Mouse (Mus musculus) gastrocnemius, adult 2 months (tissue): Measurements from ENCODE around the gene Ets1. TPM values are rescaled to one million over a fixed set of nuclear protein-coding genes. Genes with fewer than 3 reads are reported as not detected.

Source experiments
- DNase-seq: peaks from one replicate; pipeline ENCODE4 v3.0.0; 2022
- H3K27ac ChIP-seq: fragments of 200-600 bp; 2 replicates; pipeline ENCODE4 v1.8.1; 2022; ENCODE audit warnings: mild to moderate bottlenecking
- H3K4me3 ChIP-seq: fragments of 200-600 bp; 2 replicates; pipeline ENCODE4 v1.8.1; 2022; ENCODE audit warnings: mild to moderate bottlenecking, moderate library complexity
- CTCF ChIP-seq: fragments of 200-600 bp; IDR thresholded peaks from 2 replicates; pipeline ENCODE4 v1.8.1; 2022; ENCODE audit warnings: antibody characterized with exemption, mild to moderate bottlenecking, moderate library complexity
- intact Hi-C: fragments of 180-260 bp; cut with DNase I; formaldehyde crosslinking; loops from one replicate; pipeline ENCODE4 v1.15.1; 2025
- total RNA-seq, 2 experiments: library from RNA; stranded (reverse); gene quantifications; 2 replicates each; pipeline ENCODE4 v1.2.3; 2021

The Ets1 gene
- total RNA-seq, 2 experiments from 2014 or later = 11.6 to 11.7 TPM

- H3K4me3 ChIP-seq = no peak overlapping the region
- peak overlapping the region; percentile 35; the same call in 1 of the 2 replicates for H3K27ac ChIP-seq
- no peak for DNase-seq
- no peak for TF ChIP-seq CTCF
- intact Hi-C loops = no loop called here
These were observed 90.6 kb downstream of the Ets1 start for GRCm38 (mm10) chr9:32726595-32726994.

- no peak for DNase-seq
- intact Hi-C loops = no loop called here
- TF ChIP-seq CTCF = no peak
- H3K27ac ChIP-seq = peak overlapping the region; percentile 35; the same call in 1 of the 2 replicates
- H3K4me3 ChIP-seq = no peak overlapping the region
These were observed 91.0 kb downstream of the Ets1 start for GRCm38 (mm10) chr9:32727058-32727457.

GRCm38 (mm10) chr9:32728306-32728705 lies 92.3 kb downstream of the Ets1 start:
- no peak overlapping the region for H3K4me3 ChIP-seq

GRCm38 (mm10) chr9:32728806-32729205 lies 92.8 kb downstream of the Ets1 start:
- no peak for TF ChIP-seq CTCF
- DNase-seq = no peak
- intact Hi-C loops = no loop called here
- Histone ChIP-seq H3K27ac (peak overlapping the region; percentile 41; the same call in 1 of the 2 replicates), H3K4me3 (no peak overlapping the region)

More at GRCm38 (mm10) chr9:32728306-32728705, 92.3 kb downstream of the Ets1 start:
- peak overlapping the region; percentile 41; the same call in 1 of the 2 replicates for H3K27ac ChIP-seq
- intact Hi-C loops = no loop called here
- no peak for DNase-seq
- no peak for TF ChIP-seq CTCF

- intact Hi-C loops = no loop called here
- no peak for DNase-seq
- H3K4me3 ChIP-seq = no peak overlapping the region
- no peak overlapping the region; the same call in 1 of the 2 replicates for H3K27ac ChIP-seq
- no peak for TF ChIP-seq CTCF
These were observed 93.2 kb downstream of the Ets1 start for GRCm38 (mm10) chr9:32729207-32729606.

GRCm38 (mm10) chr9:32730001-32730655 lies 94.1 kb downstream of the Ets1 start:
- intact Hi-C loops = no loop called here
- no peak overlapping the region for H3K4me3 ChIP-seq

GRCm38 (mm10) chr9:32730656-32731590 lies 94.9 kb downstream of the Ets1 start:
- DNase-seq = peak; percentile 70
- H3K27ac ChIP-seq = peak overlapping the region; percentile 75
- peak overlapping the region; percentile 1; the same call in 1 of the 2 replicates for H3K4me3 ChIP-seq
- TF ChIP-seq CTCF = peak; percentile 28; the same call in 1 of the 2 replicates
- intact Hi-C loops = no loop called here

More at GRCm38 (mm10) chr9:32730001-32730655, 94.1 kb downstream of the Ets1 start:
- H3K27ac ChIP-seq = peak overlapping the region; percentile 75
- DNase-seq = no peak
- no peak for TF ChIP-seq CTCF

- Histone ChIP-seq H3K27ac (peak overlapping the region; percentile 75), H3K4me3 (no peak overlapping the region)
- intact Hi-C loops = loop anchor here (1.0 kb wide), 1 partner anchor 56 kb away; no protein-coding TSS in a partner anchor
- no peak for TF ChIP-seq CTCF
- DNase-seq = no peak
These were observed 95.8 kb downstream of the Ets1 start for GRCm38 (mm10) chr9:32731787-32732186.

- no peak for TF ChIP-seq CTCF
- no peak overlapping the region for H3K4me3 ChIP-seq
- no peak overlapping the region; the same call in 1 of the 2 replicates for H3K27ac ChIP-seq
- intact Hi-C loops = no loop called here
- no peak for DNase-seq
These were observed 99.0 kb downstream of the Ets1 start for GRCm38 (mm10) chr9:32735071-32735470.

- H3K27ac ChIP-seq = peak overlapping the region; percentile 43; the same call in 1 of the 2 replicates
- DNase-seq = no peak
- TF ChIP-seq CTCF = no peak
- H3K4me3 ChIP-seq = no peak overlapping the region
- intact Hi-C loops = no loop called here
These were observed 100.0 kb downstream of the Ets1 start for GRCm38 (mm10) chr9:32736051-32736450.

GRCm38 (mm10) chr9:32739988-32740387 lies 104.0 kb downstream of the Ets1 start:
- no peak for TF ChIP-seq CTCF
- DNase-seq = no peak
- Histone ChIP-seq H3K4me3 (no peak overlapping the region), H3K27ac (no peak overlapping the region)
- intact Hi-C loops = loop anchor here (5.0 kb wide), 1 partner anchor 148 kb away; no protein-coding TSS in a partner anchor

- no peak for TF ChIP-seq CTCF
- Histone ChIP-seq H3K27ac (no peak overlapping the region), H3K4me3 (no peak overlapping the region)
- no peak for DNase-seq
- intact Hi-C loops = loop anchor here (5.0 kb wide), 1 partner anchor 149 kb away; no protein-coding TSS in a partner anchor
These were observed 104.8 kb downstream of the Ets1 start for GRCm38 (mm10) chr9:32740751-32741387.
